Mouse (Mus musculus): Measurements from ENCODE around the gene Paqr8.

The Paqr8 gene

DNA sequence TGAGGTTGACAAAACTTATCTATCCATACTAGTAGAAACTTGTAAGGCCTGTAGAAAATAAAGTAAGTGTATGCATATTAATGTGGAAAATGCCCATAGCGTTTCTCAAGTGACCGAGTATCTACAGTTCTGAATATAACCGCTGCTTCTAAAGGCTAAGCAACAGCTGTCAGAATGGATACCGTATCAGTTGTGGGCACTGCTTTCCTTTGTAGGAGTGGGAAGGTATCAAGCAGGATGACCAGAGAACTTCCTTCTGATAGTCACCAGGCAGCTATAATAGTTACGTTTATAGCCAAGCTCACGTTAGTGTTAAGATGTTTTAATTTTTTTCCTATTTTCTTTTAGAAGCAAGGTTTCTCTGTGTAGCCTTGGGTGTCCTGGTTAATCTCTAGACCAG, 83.0 kb downstream of the Paqr8 start:
- no peak for DNase-seq (ENCODE audit: low spot score)

DNA sequence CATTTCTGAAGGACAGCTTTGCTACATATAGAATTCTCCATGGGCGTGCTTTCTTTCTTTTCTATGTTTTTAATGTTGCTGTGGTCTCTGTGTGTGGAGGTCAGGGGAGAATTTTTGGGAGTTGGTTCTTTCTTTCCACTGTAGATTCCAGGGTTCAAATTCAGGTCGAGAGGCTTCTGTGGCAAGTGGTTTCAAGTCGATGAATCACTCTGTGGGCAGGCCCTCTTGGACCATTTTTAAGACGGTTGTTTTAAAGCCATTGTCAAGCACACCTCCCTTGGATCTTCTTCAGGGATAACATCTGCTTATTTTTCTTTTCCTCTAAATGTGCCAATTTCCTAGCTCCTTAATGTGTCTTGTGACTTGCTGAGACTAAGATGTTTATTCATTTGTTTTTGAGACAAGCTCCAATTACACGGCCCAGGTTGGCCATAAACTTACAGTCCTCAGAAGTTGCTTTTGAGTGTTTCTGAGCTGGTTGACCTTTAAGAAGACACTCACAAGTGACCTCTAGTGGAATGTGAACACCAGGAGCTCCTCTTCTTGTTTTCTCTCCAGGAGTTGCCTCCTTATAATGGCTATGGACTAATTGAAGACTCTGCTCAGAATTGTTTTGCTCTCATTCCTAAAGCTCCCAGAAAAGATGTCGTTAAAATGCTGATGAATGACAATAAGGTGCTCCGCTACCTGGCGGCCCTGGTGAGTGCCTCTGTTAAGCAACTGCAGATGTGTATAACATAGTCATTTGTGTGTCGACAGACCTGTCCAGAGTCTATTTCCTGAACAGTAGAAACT, 84.1 kb downstream of the Paqr8 start:
- DNase-seq (ENCODE audit: low spot score): no peak

DNA sequence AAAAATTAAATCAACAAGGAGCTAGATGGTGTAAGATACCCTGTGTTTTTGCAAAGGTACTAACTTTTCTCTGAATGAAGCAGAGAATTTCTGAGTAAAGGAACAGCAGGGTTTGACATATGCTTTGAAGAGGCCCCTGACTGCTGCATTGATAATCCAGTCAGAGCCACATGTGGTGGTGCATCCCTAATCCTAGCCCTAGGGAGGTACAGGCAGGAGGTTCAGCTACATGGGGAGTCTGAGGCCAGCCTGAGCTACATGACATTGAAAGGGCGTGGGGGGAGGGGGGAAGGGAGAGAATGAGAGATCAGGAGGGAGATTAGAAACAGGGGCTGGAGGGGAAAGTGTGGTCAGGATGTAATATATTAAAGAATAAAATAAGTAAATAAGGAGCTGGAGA, 90.1 kb downstream of the Paqr8 start:
- no peak for DNase-seq (ENCODE audit: low spot score)

- DNase-seq (ENCODE audit: low spot score): no peak
These were observed 91.4 kb downstream of the Paqr8 start for GRCm38 (mm10) chr1:20981764-20982163.

- DNase-seq (ENCODE audit: low spot score): no peak
These were observed 93.7 kb downstream of the Paqr8 start for GRCm38 (mm10) chr1:20984103-20984502.

- no peak for DNase-seq (ENCODE audit: low spot score)
These were observed 94.2 kb downstream of the Paqr8 start for GRCm38 (mm10) chr1:20984582-20984981.

DNA sequence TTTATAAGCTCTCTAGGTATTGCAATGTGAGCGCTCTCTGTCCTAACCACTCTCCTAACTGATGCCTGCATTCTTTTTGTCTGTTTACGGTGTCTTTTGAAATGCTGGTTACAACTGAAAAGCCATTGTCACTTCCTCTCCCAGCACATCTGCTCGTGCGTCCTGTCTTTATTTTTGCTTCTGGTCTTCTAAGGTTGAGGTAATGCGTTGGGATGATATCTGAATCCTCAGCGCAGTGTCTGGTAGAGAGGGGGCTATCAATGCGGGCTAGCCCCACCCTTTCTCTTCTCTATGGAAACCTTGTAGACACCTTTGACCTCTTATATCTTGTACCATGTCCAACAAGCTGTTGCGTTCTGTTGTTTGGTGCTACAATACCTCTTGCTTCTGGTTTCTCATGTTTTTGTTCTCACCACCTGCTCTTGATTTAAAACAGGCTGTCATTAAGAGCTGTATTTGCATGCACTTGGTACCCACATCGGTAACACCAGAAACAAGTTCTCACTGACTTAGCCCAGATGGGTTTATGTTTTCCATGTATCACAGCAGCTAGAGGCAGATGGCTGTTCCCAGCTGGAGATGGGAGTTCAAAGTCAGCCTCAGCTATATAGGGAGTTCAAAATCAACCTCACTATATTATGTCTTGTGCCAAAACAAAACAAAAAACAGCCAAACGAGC, 96.1 kb downstream of the Paqr8 start:
- DNase-seq (ENCODE audit: low spot score): no peak
